Mouse (Mus musculus) ES-E14 (cell line): ENCODE data around the gene Rab40c.

Source experiments
- MAFK ChIP-seq: IDR thresholded peaks from 2 replicates; pipeline ENCODE4 v1.6.1; 2014; ENCODE audit warnings: mild to moderate bottlenecking, low read depth, low read length, inconsistent platforms; ENCODE audit not compliant: insufficient read depth
- ZC3H11A ChIP-seq: IDR thresholded peaks from 2 replicates; pipeline ENCODE4 v1.6.1; 2012; ENCODE audit warnings: low read depth, mild to moderate bottlenecking, inconsistent platforms, low read length, borderline replicate concordance

DNA sequence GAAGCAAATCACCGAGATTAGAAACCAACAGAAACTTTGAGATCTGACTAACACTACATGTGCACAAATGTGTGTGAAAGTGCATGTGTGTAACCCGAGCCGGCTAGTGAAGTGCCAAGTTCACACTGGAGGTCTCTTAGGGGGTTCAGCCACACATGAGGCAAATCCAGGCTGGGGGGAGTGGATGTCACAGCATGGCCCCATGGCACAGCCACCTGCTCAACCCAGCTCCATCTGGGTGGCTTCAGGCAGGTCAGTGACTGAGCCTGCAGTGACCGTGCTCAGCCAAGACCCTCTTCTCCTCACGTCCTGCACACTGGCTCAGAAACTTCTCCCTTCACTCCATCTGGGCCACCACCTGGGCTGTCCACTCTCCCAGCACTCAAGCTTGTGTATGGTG, 30.5 kb upstream of the Rab40c start:
- TF ChIP-seq ZC3H11A: no peak
- no peak for TF ChIP-seq MAFK
